Mouse (Mus musculus): ENCODE measurements around the gene Tmem120a.

- no peak for TF ChIP-seq CHD2 (IDR thresholded peaks at IDR 0.05; ENCODE audit: low read depth, low read length)
- no peak for TF ChIP-seq HCFC1 (IDR thresholded peaks at IDR 0.05; ENCODE audit: borderline replicate concordance, insufficient read depth, low read length)
- no peak for TF ChIP-seq MAFK (IDR thresholded peaks at IDR 0.05; ENCODE audit: insufficient read depth, low read depth, low read length)
- no peak for TF ChIP-seq ZC3H11A (IDR thresholded peaks at IDR 0.05; ENCODE audit: borderline replicate concordance, low read depth, low read length)
Observed at GRCm38 (mm10) chr5:135735741-135736140, 8.5 kb downstream of the Tmem120a start.

Data from ES-E14 (cell line).